Mouse (Mus musculus): ENCODE results near the gene Zbtb9. TPM values are rescaled to one million over a fixed set of nuclear protein-coding genes. Genes with fewer than 3 reads are reported as not detected.

The Zbtb9 gene
- total RNA-seq (2023), result 10 to 100 TPM in 1 of 2 experiments, 1 to 10 TPM in 1; 9.9 to 10.3 TPM

DNA sequence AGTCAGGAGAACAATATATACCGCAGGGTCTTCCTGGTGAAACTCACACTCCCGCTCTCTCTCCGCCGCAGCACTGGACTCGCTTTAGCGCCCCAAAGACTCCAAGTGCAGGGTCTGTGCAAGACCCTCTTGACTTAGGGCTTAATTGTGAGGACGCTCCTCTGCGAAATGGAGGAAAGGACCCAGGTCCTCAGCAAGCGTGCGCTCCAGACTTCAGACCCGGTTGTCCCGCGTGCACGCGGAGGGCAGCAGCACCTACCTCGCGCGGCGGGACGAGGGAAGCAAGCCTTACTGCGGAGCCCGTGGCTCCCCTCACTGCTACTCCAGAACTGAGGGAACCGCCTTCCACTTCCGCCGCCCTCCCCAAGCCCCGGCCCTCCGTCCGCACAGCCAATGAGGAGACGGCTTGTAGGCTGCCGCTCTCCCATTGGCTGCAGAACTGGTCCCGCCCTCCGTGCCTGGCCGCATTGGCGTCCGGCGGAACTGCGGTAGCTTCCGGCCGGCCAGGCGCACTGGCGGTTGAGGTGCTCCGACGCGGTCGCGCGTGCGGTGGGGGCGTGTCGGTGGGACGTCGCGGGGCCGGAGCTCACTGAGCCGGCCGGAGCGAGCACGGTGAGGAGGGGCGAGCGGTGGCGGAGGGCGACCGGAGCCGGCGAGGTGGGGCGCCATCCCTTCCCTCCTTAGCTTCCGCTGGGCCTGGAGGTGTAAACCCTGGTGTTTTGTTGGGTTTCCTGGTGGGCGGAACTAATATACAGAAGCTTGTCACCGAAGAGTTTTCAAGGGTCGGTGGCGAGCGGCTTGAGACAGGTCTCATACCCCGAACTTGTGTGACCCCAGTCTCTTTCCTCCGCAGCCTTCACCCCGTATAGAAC lies at the start of gene Zbtb9:
Gene Zbtb9 (plus strand): TSS at position 465 of the 872 bp plus-strand sequence.

DNA sequence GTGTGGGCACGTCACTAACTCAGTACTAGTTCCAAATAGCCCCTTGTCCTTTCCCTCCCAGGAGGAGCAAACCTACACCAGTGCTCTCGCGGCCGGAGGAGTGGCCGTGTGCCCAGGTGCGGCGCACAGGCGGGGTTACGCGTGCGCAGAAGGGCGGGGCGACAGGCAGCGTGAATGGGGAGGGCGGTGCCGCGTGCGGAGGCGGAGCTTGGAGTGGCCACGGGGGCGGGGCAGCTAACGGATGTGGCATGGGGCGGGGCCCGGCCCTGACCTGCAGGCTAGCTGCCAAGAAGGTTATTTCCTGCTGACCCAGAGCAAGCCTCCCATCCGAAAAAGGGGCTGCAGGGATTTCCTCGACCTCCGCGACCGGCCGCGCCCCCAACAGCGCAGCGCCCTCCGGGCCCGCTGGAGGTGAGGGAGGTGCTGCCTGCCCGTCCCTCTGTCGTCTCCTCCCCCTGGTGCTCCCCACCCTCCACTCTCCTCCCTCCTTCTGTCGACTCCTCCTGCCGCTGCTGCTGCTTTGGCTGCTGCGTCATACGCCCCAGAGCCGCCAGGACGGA lies 40.0 kb upstream of the Zbtb9 start, which contains the start of gene Phf1:
Gene Phf1 (plus strand): TSS at position 214 of the 560 bp plus-strand sequence.

DNA sequence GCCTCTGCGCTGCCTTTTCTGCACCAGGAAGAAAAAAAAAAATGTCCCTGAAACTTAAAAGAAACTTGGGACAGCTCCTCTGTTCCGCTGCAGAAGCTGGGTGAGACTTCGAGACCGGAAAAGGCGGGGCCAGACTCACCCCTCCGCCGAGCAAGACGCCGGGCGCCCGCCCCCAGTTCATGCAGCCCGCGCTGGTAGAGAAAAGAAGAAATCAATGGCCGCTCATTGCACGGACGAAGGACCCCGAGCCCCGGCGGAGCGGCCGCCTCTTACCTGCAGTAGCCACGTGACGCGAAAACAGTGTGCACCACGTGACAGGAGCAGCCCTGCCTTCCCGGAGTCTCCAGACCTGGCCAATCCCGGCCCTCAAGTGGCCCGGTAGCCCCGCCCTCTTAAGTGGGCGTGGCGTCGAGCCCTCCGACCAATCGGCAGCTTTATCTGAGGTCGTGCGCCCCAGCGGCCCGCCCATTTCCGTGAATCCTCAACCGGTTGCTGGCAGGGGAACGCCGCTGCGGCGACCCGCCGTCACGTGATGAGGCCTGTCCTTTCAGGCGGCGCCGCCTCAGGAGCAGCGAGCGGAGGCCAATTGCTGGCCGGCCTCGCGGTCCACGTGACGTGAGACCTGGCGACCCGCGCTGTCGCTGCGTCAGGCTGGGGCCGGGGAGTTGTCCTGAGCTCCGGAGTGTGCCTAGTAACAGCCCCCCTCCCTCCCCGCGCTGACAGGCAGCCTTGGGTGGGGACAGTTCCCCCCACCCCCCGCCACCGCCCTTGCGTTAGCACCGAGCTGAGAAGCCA lies 33.6 kb upstream of the Zbtb9 start, which contains the start of gene Cuta:
Gene Cuta (minus strand): TSS at position 392 of the 795 bp plus-strand sequence.

DNA sequence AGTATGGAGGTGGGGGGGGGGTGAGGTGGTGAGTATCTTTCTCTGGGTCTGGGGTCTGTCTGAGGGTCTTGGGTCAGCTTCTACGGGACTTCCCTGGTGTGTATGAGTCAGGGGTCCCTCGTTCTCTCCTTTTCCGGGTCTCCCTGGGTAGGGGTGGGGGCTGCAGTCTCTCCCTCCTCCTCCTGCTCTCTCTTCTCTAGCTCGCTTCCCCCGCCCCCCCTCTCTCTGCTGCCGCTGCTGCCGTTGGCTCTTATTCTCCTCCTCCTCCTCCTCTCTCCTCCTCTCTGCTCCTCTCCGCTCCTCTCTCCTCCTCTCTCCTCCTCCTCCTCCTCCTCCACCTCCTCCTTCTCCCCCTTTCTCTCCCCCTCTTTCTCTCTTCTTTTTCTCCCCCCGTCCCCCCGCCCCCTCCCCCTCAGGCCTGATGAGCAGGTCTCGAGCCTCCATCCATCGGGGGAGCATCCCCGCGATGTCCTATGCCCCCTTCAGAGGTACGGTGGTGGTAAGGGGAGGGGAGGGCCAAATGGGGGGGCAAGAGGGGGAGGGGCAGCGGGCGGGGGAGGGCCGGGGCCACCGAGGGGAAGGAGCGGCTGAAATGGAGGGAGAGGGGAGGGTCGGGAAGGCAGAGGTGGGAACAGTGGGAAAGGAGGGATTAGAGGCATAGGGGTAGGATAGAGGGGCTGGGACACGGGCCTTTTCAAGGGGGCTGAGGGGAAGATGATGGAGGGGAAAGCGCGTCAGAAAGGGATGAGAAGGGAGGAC lies 31.8 kb upstream of the Zbtb9 start, which contains the start of gene Syngap1:
Gene Syngap1 (plus strand): TSS at position 223 of the 759 bp plus-strand sequence.

DNA sequence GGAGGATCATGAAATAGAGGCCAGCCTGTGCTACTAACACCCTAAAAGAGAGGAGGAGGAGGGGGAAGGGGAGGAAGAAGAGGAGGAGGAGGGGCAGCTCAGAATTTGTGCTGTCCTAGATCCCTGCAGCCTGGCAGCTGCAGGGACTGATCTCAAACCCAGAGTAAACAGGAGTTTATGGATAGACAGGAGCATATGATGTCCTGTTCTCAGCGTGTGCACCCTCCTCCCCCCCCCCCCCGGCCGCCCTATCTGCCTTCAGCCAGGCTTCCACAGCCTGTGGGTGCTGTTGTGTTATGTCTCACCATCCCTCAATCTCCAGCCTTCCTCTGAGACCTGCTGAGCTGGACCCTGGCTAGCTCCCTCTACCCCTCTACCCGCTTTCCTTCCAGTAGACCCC lies 55.9 kb downstream of the Zbtb9 start, which contains the start of gene Bak1:
Gene Bak1 (minus strand): TSS at position 101 of the 400 bp plus-strand sequence.

DNA sequence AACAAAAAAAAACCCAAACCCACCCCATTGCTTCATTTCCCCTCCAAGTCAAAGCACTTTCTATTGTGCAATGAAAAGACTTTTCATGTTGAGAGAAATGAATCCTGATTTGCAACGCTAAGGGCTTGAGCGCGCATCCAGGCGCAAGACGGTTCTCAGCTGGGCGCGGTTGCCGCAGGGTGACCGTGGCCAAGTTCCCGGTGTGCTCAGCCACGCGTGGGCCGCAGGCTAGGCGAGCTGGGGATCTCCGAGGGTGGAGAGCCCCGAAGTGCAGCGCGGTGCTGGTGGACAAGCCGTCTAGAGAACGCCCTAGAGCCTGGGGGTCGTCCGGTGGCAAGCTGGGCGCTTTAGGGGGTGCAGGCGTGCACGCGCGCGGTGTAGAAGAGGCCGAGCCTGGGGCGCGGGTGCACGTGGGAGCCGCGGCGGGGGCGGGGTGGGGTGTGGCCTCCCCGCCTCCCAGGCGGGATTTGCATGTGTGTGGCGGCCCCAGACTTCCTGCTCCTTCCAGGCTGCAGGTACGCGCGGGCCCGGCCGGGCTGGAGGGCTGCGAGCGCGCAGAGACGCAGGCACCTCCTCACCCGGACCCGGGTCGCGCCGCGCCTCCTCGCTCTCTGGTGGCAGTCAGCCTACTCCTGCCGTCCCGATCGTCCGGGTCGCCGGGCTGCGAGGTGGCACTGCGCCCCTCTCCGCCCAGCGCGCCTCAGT lies 84.0 kb downstream of the Zbtb9 start, which contains the start of gene Itpr3:
Gene Itpr3 (plus strand): TSS at position 493 of the 705 bp plus-strand sequence.

Other genes with a start within 250 kb of the Zbtb9 start
- 10 to 100 TPM; 14.3 to 17.5 TPM for gene Bnip1, start 192.1 kb upstream of the Zbtb9 start, total RNA-seq (2023)
- gene Nkx2-5, start 128.2 kb upstream of the Zbtb9 start, total RNA-seq (2023), result not detected
- 10 to 100 TPM; 20.7 to 24.2 TPM for gene Kifc5b, start 56.1 kb upstream of the Zbtb9 start, total RNA-seq (2023)
- 10 to 100 TPM; 57.3 to 61.4 TPM for gene Phf1, start 40.1 kb upstream of the Zbtb9 start, total RNA-seq (2023)
- 10 to 100 TPM; 62.3 to 63.5 TPM for gene Cuta, start 33.6 kb upstream of the Zbtb9 start, total RNA-seq (2023)
- gene Syngap1, start 31.9 kb upstream of the Zbtb9 start, total RNA-seq (2023), result 1 to 10 TPM; 5.7 to 7.8 TPM
- 10 to 100 TPM; 73.2 to 78.1 TPM for gene Bak1, start 55.8 kb downstream of the Zbtb9 start, total RNA-seq (2023)
- 1 to 10 TPM; 5.5 to 6.7 TPM for gene Itpr3, start 84.1 kb downstream of the Zbtb9 start, total RNA-seq (2023)
- gene Uqcc2, start 160.7 kb downstream of the Zbtb9 start, total RNA-seq (2023), result 10 to 100 TPM; 37.1 to 39.6 TPM
- under 1 TPM; 0.81 to 0.84 TPM for gene Ip6k3, start 194.6 kb downstream of the Zbtb9 start, total RNA-seq (2023)
- 10 to 100 TPM; 37.4 to 43.6 TPM for gene Lemd2, start 231.3 kb downstream of the Zbtb9 start, total RNA-seq (2023)

Data from neutrophil, adult 83 days (primary cell).